Mouse (Mus musculus) bone marrow macrophage, adult 2 months (primary cell): ENCODE results near the gene Cpsf3.

Experiments
- CTCF ChIP-seq: IDR thresholded peaks from 2 replicates; pipeline ENCODE4 v1.5.1; 2012; ENCODE audit warnings: low read depth, mild to moderate bottlenecking, low read length, moderate library complexity
- POLR2A ChIP-seq: IDR thresholded peaks from 2 replicates; pipeline ENCODE4 v1.6.1; 2012; ENCODE audit warnings: mild to moderate bottlenecking, low read depth, low read length, borderline replicate concordance

DNA sequence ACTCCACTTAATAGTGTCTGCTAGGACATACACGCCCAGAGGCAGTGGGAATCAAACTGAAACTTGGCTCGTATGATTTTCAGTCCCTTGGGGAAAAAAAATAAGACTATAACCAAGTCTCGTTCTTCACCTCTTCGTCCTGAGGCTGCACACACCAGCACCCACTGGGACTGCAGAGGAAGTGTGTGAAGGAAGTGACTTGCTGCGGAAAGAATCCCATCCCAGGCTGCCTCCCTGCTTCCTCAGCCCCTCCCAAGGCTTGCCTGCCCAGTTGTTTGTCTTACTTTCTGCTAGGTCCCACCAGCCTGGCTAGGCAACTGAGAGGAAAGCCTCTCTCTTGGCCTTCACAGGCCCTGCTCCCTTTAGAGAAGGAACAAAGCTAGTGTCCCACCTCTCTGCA, 20.9 kb upstream of the Cpsf3 start:
- TF ChIP-seq POLR2A (no peak), CTCF (no peak)
